Mouse (Mus musculus): ENCODE measurements around the gene Itpr3.

Gene Itpr3

GRCm38 (mm10) chr17:27144152-27144551 is 87.0 kb downstream of the Itpr3 start:
- DNase-seq (ENCODE audit: low spot score): no peak

GRCm38 (mm10) chr17:27146323-27146923 is 89.3 kb downstream of the Itpr3 start:
- no peak for DNase-seq (ENCODE audit: low spot score)

- no peak for DNase-seq (ENCODE audit: low spot score)
Measured at GRCm38 (mm10) chr17:27150871-27151270, 93.8 kb downstream of the Itpr3 start.

- DNase-seq (ENCODE audit: low spot score): no peak
Measured at GRCm38 (mm10) chr17:27151411-27151810, 94.3 kb downstream of the Itpr3 start.

- no peak for DNase-seq (ENCODE audit: low spot score)
Measured at GRCm38 (mm10) chr17:27152976-27153723, 96.0 kb downstream of the Itpr3 start.

GRCm38 (mm10) chr17:27153773-27154193 is 96.7 kb downstream of the Itpr3 start:
- DNase-seq (ENCODE audit: low spot score): no peak

GRCm38 (mm10) chr17:27154256-27154655 is 97.2 kb downstream of the Itpr3 start:
- no peak for DNase-seq (ENCODE audit: low spot score)

- no peak for DNase-seq (ENCODE audit: low spot score)
Measured at GRCm38 (mm10) chr17:27154881-27155280, 97.8 kb downstream of the Itpr3 start.

GRCm38 (mm10) chr17:27155752-27156151 is 98.6 kb downstream of the Itpr3 start:
- DNase-seq (ENCODE audit: low spot score): no peak

GRCm38 (mm10) chr17:27158439-27158838 is 101.3 kb downstream of the Itpr3 start:
- DNase-seq (ENCODE audit: low spot score): no peak

GRCm38 (mm10) chr17:27159169-27159568 is 102.1 kb downstream of the Itpr3 start:
- no peak for DNase-seq (ENCODE audit: low spot score)

- DNase-seq (ENCODE audit: low spot score): no peak
Measured at GRCm38 (mm10) chr17:27160905-27161304, 103.8 kb downstream of the Itpr3 start.

- DNase-seq (ENCODE audit: low spot score): no peak
Measured at GRCm38 (mm10) chr17:27165054-27165773, 108.1 kb downstream of the Itpr3 start.

GRCm38 (mm10) chr17:27166901-27167300 is 109.8 kb downstream of the Itpr3 start:
- no peak for DNase-seq (ENCODE audit: low spot score)

GRCm38 (mm10) chr17:27167545-27167944 is 110.4 kb downstream of the Itpr3 start, which contains the start of gene Ip6k3:
Ip6k3 (minus strand) TSS chr17:27167795.
- no peak for DNase-seq (ENCODE audit: low spot score)

- no peak for DNase-seq (ENCODE audit: low spot score)
Measured at GRCm38 (mm10) chr17:27168569-27168968, 111.5 kb downstream of the Itpr3 start.

GRCm38 (mm10) chr17:27169952-27170695 is 113.0 kb downstream of the Itpr3 start:
- DNase-seq (ENCODE audit: low spot score): no peak

- no peak for DNase-seq (ENCODE audit: low spot score)
Measured at GRCm38 (mm10) chr17:27171121-27171520, 114.0 kb downstream of the Itpr3 start.

Measured in ovary, postnatal 10 days (tissue).